Mouse (Mus musculus): Measurements from ENCODE around the gene Cer1. TPM values are rescaled to one million over a fixed set of nuclear protein-coding genes. Genes with fewer than 3 reads are reported as not detected.

Cer1 gene
- total RNA-seq, 2 experiments from 2014 or later, result not detected

DNA sequence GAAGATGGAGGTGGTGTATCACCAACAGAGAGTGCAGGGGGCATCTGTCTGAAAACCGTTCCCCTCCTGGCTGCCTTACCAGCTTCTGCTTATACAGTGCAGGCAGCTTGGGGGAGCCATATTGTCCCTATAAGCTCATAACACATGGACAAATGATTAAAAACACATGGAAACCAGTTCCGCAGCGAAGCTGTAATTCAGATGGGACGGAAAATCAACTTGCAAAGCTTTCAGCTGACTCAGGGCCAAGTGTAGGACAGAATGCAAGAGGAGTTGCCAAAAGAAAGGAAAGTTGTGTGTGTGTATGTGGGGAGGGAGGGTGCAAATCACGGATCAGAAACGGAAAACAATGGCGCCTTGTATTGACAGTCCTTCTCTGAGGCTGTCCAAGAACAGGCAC is 6.1 kb upstream of the Cer1 start:
- no peak for TF ChIP-seq CTCF (conservative IDR thresholded peaks at IDR 0.05)
- DNase-seq (ENCODE audit: low spot score in 2 of 2), result peak in 1 of 2 experiments; percentile 8

DNA sequence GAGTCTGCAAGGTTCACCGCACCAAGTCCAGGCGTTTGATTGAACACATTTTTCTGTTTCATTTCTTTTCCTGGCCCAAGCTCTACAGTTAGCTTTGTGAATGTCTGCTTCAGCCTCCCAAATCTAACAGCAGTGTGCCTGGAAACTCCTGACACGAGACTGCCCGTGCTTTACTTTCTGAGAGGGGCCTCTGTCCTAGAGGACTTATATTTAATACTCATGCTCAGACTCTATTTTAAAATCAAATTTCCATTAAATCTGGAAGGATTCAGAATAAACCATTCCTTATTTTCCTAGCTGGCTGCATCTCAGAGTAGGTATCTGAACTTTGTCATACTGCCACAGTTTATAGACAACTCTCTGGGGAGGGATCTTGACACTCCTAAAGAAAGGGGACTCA is 5.6 kb upstream of the Cer1 start:
- no peak for DNase-seq (ENCODE audit: low spot score in 2 of 2)
- Histone ChIP-seq H3K4me3 (no peak overlapping the region), H3K27ac (no peak overlapping the region)
- no peak for TF ChIP-seq CTCF (conservative IDR thresholded peaks at IDR 0.05)

More for the DNA sequence above, 6.1 kb upstream of the Cer1 start:
- Histone ChIP-seq H3K27ac (no peak overlapping the region), H3K4me3 (no peak overlapping the region; the same call in 1 of the 2 replicates)

DNA sequence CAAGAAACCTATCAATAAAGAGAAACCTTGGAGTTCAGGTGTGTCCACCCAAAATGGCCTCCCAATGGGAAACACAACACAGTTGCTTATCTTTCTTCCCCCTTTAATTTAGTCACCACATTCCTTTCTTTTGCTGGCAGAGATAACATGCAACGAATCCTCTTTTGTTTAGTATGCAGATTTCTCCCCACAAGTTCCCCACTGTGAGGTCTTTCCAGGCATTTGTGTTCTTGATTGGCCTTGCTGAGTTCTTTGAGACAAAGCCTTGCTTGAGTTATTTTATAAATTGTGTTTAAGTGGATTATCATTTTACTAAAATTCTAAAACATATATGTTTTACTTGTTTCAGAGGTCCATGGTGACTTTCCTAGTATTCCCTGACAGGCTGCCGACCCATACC is 1.2 kb upstream of the Cer1 start:
- DNase-seq (ENCODE audit: low spot score in 2 of 2), result no peak
- no peak for TF ChIP-seq CTCF (conservative IDR thresholded peaks at IDR 0.05)

DNA sequence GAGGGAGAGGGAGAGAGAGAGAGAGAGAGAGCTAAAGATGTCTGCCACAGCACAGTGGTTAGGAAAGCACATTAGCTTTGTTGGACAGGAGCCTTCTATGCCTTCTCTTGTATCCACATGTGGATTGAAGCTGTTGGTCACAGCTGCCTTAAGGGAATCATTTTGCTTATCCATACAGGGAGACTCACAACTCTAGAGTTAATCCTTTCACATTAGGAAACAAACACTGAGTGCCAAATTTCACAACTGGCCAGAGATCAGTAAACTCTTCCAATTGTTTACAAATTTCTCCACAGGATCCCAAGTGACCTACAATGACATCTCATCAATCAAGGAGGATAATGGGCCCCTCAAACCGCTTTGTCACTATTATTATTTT is 576 bp upstream of the Cer1 start:
- no peak for TF ChIP-seq CTCF (conservative IDR thresholded peaks at IDR 0.05)

More for the DNA sequence above, 1.2 kb upstream of the Cer1 start:
- Histone ChIP-seq H3K27ac (no peak overlapping the region), H3K4me3 (no peak overlapping the region)

DNA sequence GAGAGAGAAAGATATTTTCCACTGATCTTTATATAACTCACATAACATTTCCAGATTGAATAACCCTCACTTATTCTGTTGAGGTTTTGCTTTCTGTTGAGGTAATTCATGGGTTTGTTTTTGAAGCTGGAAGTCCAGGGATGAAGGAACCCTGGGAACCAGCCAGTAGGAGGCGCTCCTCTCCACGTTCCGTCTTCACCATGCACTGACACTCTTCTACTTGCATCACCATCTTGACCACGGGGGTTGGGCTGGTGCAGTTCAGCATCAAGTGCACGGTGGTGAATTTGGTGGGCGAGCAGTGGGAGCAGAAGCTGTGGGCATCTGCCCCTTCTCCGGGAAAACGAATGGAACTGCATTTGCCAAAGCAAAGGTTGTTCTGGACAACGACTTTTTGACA is 2.4 kb downstream of the Cer1 start:
- no peak for DNase-seq (ENCODE audit: low spot score in 2 of 2)
- H3K27ac ChIP-seq, result no peak overlapping the region
- no peak overlapping the region for H3K4me3 ChIP-seq
- peak; percentile 52 for TF ChIP-seq CTCF (conservative IDR thresholded peaks at IDR 0.05)

More for the DNA sequence above, 576 bp upstream of the Cer1 start:
- no peak for DNase-seq (ENCODE audit: low spot score in 2 of 2)
- H3K4me3 ChIP-seq, result no peak overlapping the region
- H3K27ac ChIP-seq, result no peak overlapping the region

DNA sequence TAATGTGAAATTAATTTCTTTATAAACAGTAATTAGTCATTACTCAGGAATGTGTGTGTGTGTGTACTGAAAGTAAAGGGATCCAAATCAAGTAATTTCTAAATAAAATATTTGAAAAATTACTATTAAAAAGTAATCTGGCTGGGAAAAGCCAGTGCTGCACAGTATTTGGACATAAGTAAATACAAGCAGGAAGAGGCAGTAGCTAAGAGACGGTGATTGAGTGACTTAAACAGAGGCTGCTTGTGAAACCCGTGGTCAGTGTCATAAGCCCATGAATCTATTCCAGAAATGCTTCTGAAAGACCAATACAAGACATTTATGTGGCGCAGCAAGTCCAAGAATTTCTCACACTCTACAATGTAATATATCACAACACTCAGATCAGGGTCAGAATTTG is 3.6 kb downstream of the Cer1 start:
- no peak for TF ChIP-seq CTCF (conservative IDR thresholded peaks at IDR 0.05)
- Histone ChIP-seq H3K4me3 (no peak overlapping the region), H3K27ac (no peak overlapping the region)
- DNase-seq (ENCODE audit: low spot score in 2 of 2), result no peak

DNA sequence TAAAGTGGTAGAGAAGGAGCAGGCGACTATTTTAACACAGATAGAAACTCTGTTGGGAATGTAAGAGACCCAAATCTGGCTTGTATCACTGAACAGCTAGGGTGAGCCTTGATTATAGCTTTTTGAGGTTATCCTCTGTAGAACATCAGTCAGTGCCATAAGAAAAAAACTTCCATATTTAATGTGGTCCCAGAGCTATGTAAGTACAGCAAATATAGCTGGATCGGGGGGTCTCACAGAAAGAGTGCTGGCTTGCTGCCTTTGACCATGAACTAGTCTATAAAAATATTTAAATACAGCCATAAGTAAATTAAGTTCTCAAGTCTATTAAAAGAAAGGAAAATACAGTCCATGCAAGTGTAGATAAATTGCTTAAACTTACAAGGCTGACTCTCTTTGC is 4.7 kb downstream of the Cer1 start:
- DNase-seq (ENCODE audit: low spot score in 2 of 2), result no peak
- no peak overlapping the region for H3K27ac ChIP-seq
- H3K4me3 ChIP-seq, result no peak overlapping the region
- TF ChIP-seq CTCF (conservative IDR thresholded peaks at IDR 0.05), result no peak

DNA sequence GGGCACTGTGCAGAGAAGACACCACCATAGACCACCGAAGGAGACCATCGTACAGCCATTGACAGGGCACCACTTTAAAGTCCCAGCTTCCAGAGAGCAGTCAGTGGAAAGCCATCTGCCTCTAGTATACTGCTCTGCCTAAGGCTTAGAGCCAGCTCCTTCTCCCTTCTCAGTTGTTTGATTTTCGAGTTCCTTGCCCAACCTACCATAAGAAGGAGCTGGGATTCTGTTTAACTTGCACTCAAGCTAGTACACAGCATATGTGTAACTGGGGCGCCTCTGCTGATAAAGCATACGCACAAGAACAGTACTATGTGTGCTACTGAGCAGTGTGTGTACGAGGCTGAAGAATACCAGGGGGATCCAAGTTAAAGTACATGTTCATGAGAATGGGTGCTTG is 5.8 kb downstream of the Cer1 start:
- no peak overlapping the region for H3K27ac ChIP-seq
- no peak for TF ChIP-seq CTCF (conservative IDR thresholded peaks at IDR 0.05)
- H3K4me3 ChIP-seq, result no peak overlapping the region
- DNase-seq (ENCODE audit: low spot score in 2 of 2), result peak in 1 of 2 experiments; percentile 38

DNA sequence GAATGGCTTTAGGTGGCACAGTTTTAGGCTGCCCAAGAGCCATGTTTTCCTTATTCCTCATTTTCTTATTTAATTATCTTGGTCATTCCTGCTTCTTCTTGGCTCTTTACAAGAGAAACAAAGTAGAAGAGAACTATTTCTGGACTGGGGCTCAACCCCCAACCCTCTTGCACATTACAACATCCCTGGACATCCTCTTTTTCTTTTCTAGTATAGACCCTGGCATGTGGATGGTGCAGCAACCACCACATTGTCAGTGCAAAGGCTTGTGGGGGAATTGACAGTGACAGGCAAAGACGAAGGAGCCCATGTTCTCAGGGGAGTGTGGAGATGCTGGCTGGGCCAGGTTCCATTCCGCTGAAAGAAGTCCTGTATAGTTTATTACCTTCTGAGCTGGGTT is 8.3 kb downstream of the Cer1 start:
- H3K4me3 ChIP-seq, result no peak overlapping the region
- DNase-seq (ENCODE audit: low spot score in 2 of 2), result no peak
- no peak for TF ChIP-seq CTCF (conservative IDR thresholded peaks at IDR 0.05)
- no peak overlapping the region for H3K27ac ChIP-seq

DNA sequence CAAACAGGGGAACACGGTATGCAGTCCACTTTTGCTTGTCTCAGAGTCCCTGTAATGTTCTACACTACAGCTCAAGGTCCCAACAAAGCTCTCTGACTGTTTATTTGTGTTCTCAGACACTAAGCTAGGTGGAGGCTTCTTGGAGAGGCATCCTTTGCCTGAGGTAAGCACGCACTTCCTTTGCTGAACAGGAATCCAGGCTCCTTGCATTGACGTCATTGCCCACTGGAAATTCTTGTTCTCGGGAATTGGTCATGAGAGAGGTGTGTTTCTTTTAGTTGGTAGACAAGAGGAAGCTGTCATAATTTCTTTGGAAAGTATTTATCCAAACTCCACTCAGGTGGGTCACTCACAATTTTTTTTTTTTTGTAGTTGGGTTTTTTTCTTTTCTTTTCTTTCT is 9.4 kb downstream of the Cer1 start:
- no peak for DNase-seq (ENCODE audit: low spot score in 2 of 2)
- H3K27ac ChIP-seq, result no peak overlapping the region
- no peak for TF ChIP-seq CTCF (conservative IDR thresholded peaks at IDR 0.05)
- no peak overlapping the region for H3K4me3 ChIP-seq

DNA sequence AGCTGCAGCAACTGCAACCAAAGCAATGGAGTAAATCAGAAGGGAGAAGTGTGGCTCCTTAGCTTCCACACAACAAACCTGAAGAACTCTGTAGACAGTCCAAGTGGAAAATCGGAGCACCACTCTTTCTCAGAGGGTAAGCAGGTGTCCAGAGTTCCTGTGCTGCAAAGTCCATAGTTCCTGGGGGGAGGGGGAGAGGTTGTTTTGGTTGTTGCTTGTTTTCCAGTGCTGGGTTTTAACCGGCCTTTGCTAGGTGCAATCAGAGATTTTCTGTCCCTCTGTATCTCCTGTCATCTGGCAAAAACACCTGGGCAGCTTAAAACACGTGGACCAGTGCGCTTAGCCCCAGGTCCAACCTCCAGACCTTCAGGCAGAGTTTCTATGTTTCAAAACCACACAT is 10.2 kb downstream of the Cer1 start:
- no peak for TF ChIP-seq CTCF (conservative IDR thresholded peaks at IDR 0.05)
- H3K4me3 ChIP-seq, result no peak overlapping the region
- no peak overlapping the region for H3K27ac ChIP-seq
- DNase-seq (ENCODE audit: low spot score in 2 of 2), result no peak

DNA sequence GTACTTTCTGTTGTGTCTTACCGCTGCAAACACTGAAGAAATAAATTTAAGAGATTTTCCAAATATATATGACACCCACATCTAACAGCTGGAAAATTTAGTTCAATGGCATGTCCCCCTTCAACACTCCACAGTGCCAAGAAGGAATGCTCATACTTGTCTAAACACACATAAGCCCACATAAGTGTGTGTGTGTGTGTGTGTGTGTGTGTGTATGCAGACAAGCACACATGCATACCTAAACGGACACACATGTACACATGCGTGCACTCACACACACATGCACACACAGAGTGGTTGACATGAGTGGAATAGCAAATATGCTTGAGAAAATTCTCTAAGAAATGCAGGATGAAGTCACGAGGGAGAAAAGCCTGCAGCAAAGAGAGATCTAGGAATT is 12.4 kb downstream of the Cer1 start:
- DNase-seq (ENCODE audit: low spot score in 2 of 2), result no peak
- Histone ChIP-seq H3K4me3 (no peak overlapping the region), H3K27ac (no peak overlapping the region)
- no peak for TF ChIP-seq CTCF (conservative IDR thresholded peaks at IDR 0.05)

DNA sequence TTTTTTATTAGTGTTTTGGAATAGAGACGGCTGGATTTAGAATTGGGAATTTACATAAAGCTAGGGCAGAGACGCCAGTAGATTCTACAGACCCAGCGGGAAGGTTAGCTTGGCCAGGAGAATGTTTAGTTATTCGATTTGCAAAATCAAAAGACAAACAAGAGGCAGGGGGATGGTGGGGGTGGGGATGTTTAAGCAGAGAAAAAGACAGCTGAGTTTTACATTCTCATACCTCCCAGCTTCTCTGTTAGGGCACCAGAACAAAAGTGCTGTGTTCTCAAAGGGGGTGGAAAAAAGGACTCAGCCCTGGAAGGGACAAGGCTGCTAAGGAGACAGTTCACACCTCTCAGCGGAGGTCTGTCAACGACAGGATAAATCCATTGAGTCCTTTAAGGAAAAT is 12.8 kb downstream of the Cer1 start:
- no peak for DNase-seq (ENCODE audit: low spot score in 2 of 2)
- Histone ChIP-seq H3K4me3 (no peak overlapping the region), H3K27ac (no peak overlapping the region)
- no peak for TF ChIP-seq CTCF (conservative IDR thresholded peaks at IDR 0.05)

DNA sequence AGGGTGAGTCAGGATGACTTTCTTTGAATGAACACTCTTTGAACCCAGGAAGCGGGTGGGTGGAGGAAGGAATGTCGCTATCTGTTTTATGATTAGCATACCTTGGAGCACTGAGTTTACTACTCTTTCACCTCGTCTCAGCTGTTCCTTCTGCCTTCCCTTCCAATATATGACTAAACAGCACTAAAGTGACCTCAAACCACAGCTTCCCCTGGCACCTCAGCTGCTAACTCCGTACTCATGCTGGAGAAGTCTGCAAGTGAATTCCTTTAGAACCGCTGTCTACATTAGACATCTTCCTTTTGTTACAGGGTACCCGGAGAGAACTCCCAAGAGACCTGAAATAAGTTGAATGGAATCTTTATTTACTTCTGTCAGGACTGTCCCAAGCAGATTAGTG is 14.0 kb downstream of the Cer1 start:
- Histone ChIP-seq H3K27ac (no peak overlapping the region), H3K4me3 (no peak overlapping the region)
- no peak for DNase-seq (ENCODE audit: low spot score in 2 of 2)
- TF ChIP-seq CTCF (conservative IDR thresholded peaks at IDR 0.05), result no peak
